Mouse (Mus musculus): ENCODE results near the gene Mad2l1bp. TPM values are rescaled to one million over a fixed set of nuclear protein-coding genes. Genes with fewer than 3 reads are reported as not detected.

Mad2l1bp gene
- 10 to 100 TPM; 10.7 to 11.1 TPM for total RNA-seq (2021)
- long read RNA-seq, transcript Mad2l1bp-201 (3 exons, 1,272 nt), result major isoform, 13 of 15 reads
- long read RNA-seq, partial matches to known transcripts, result 1 of 15 reads
- long read RNA-seq, other reads (novel, unspliced or antisense), result 1 of 15 reads

DNA sequence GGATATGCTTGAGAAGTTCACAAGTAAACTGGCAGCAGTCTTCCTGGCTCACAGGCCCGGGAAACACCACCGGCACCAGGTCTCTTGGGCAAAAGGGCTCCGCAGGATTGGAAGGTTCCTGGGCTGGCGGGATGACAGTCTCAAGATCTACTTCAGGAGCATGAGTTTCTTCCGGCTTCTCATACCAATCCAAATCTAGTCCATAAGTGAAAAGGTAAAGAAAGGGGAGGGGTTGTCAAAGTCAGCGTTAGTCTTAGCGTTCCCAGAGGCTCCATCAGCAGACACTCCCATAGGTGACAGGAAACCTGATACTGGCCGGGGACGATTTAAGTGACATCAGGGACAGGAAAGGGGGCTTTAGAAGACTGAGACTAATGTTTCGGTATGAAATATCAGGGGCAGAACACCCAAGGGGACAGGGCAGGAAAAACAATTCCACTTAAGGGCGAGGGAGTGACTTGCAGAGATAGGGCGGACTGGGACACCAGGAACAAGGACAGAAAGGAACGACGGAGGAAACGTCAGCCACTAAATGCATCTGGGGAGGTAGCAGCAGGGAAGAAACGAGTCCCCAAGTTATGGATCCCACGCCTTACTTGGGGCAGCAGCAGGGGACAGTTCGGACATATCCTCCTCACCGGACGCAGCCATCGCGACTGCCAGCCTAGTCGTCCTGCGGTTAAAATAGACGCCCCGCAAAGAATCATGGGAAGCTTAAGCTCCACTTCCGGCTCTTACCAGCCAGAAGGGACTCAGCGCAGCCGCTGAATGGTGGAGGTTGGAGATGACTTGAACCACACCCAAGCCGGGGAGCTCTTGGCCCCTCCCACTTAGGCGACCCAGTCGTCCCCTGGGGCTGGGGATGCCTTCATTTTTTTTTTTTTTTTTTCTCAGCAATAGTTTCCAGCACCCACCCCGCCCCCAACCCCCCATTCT is at the start of gene Mad2l1bp:
TSS of gene Mad2l1bp (minus strand) at position 707 of the 936 bp plus-strand sequence.
- peak; percentile 74 to 81 for DNase-seq (ENCODE audit: low spot score in 2 of 2)

GRCm38 (mm10) chr17:46203078-46203477 is 49.7 kb upstream of the Mad2l1bp start:
- no peak for DNase-seq (ENCODE audit: low spot score in 2 of 2)

DNA sequence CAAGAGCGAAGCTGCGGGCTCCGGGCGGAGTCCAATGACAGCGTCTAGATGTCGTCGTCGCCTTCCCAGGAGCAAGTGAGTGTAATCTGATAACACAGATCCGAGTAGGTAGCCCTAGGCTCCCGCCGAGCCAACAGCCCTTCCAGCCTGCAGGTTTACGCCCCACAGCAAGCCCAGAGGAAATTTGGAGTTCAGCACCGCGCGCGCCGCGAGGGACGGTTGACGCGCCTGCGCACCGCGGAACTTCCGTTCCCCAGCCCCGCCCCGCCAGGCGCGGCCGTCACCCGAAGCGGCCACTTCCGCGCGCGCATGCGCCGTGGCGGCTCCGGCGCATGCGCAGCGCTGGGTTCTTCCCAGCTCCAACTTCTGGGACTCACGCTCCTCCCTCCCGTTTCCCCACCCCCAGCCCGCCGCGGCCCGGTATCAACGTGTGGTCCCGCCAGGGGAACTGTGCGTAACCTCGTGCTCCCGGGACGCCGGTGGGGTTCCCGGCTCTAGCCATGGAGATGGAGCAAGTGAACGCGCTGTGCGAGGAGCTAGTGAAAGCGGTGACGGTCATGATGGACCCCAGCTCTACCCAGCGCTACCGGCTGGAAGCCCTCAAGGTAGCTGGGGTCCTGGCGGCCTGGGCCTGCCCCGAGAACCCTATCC is 49.2 kb upstream of the Mad2l1bp start, which contains the start of the genes Polh and Xpo5:
TSS of gene Polh (minus strand) at position 225 of the 651 bp plus-strand sequence.
TSS of gene Xpo5 (plus strand) at position 362 of the 651 bp plus-strand sequence.
- peak; percentile 88 to 93 for DNase-seq (ENCODE audit: low spot score in 2 of 2)

- DNase-seq (ENCODE audit: low spot score in 2 of 2), result no peak
These were observed 47.8 kb upstream of the Mad2l1bp start for GRCm38 (mm10) chr17:46201151-46201550.

DNA sequence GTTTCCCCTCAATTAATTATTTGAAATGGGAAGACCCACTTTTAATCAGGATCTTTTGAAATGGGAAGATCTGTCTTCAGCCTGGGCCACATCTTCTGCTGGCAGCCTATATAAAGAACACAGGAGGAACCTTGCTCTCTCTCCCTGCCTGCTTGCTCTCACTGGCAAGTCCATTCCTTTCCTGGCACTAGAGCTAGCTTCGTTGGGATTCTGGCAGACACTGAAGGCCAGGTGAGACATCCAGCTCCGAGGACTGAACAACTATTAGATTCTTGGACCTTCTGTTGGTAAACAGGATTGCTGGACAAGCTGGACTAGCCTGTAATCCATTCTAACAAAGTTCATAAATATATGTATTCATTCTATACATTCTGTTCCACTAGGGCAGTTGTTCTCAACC is 35.5 kb upstream of the Mad2l1bp start:
- DNase-seq (ENCODE audit: low spot score in 2 of 2), result no peak

DNA sequence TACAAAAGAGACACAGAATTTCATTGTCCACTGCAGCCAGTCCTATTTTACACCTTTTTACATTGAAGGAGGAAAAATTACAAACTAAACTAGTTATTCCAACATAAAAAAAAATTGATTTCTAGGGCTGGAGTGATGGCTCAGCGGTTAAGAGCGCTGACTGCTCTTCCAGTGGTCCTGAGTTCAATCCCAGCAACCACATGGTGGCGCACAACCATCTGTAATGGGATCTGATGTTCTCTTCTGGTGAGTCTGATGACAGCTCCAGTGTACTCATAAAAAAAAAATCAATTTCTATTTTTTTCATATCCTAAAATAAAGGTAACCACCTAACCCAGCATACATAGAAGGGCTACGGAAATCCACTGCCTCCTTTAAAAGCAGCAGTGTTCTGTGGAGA is 28.9 kb upstream of the Mad2l1bp start:
- DNase-seq (ENCODE audit: low spot score in 2 of 2), result peak in 1 of 2 experiments; percentile 35

GRCm38 (mm10) chr17:46170538-46170937 is 17.2 kb upstream of the Mad2l1bp start:
- no peak for DNase-seq (ENCODE audit: low spot score in 2 of 2)

GRCm38 (mm10) chr17:46168768-46169167 is 15.4 kb upstream of the Mad2l1bp start:
- DNase-seq (ENCODE audit: low spot score in 2 of 2), result no peak

DNA sequence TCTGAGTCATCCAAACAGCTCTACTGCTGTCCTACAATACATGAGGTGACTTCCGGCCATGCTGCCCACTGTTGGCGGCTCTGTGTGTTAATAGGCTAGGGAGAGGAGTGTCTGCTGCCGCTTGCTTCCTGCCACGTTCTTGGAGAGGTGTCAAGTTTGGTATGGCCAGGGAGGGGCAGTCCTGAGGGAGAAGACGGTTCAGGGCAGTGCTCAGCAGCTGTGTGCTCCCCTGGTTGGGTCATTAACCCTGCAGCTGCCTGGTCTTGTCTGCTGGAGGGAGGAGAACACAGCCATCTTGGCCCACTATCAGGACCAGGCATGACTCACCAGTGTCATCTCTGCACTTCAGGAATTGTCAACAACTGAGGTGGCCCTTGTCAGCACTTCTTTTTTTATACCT is 15.0 kb upstream of the Mad2l1bp start:
- no peak for DNase-seq (ENCODE audit: low spot score in 2 of 2)

- peak in 1 of 2 experiments; percentile 52 for DNase-seq (ENCODE audit: low spot score in 2 of 2)
These were observed 13.7 kb upstream of the Mad2l1bp start for GRCm38 (mm10) chr17:46167014-46167413.

- DNase-seq (ENCODE audit: low spot score in 2 of 2), result no peak
These were observed 12.9 kb upstream of the Mad2l1bp start for GRCm38 (mm10) chr17:46166270-46166669.

DNA sequence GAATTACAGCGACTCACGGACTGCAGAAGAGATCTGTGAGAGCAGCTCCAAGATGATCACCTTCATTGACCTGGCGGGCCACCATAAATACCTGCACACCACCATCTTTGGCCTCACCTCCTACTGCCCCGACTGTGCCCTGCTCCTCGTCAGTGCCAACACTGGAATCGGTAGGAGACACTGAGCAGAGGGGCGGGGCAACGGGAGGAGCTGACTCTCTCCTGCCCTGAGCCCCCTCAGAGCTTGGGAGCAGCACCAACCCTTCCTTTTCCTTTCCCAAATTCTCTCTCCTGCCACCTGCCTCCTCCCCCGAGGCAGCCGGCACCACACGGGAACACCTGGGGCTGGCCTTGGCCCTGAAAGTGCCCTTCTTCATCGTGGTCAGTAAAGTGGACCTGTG is 12.1 kb upstream of the Mad2l1bp start:
- DNase-seq (ENCODE audit: low spot score in 2 of 2), result no peak

DNA sequence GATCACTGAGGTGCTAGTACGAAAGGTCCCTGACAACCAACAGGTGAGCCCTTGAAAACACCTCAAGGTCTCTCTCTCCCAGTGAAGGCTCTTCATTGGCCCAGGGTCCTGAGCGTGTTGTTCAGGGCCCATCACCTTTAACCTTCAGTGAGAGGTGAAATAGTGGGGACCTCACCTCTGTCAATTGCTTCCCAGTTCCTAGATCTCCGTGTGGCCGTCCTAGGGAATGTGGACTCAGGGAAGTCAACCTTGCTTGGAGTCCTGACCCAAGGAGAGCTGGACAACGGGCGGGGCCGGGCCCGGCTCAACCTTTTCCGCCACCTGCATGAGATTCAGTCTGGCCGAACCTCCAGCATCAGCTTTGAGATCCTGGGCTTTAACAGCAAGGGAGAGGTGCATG is 11.4 kb upstream of the Mad2l1bp start:
- no peak for DNase-seq (ENCODE audit: low spot score in 2 of 2)

GRCm38 (mm10) chr17:46164301-46164700 is 10.9 kb upstream of the Mad2l1bp start:
- no peak for DNase-seq (ENCODE audit: low spot score in 2 of 2)

GRCm38 (mm10) chr17:46162951-46163421 is 9.6 kb upstream of the Mad2l1bp start:
- no peak for DNase-seq (ENCODE audit: low spot score in 2 of 2)

DNA sequence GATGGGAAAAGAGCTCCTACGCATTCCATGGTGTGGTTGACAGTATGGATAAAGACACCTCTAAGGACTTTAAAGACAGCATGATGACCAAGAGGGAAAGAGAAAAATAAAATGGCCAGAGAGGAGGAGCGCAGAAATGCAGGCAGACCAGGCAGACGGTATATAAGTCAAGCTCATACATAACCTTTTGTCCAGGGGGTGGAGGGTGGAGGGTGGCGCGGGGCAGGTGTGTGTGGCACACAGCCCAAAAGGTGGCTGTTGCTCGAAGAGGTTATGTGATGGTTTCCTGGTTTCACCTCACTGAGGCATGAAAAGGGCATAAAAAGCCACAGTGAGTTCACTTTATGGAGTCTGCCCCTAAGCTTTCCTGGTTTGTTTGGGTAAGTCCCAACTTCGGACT is 9.2 kb upstream of the Mad2l1bp start:
- no peak for DNase-seq (ENCODE audit: low spot score in 2 of 2)

- no peak for DNase-seq (ENCODE audit: low spot score in 2 of 2)
These were observed 8.4 kb upstream of the Mad2l1bp start for GRCm38 (mm10) chr17:46161710-46162109.

GRCm38 (mm10) chr17:46161179-46161578 is 7.8 kb upstream of the Mad2l1bp start:
- no peak for DNase-seq (ENCODE audit: low spot score in 2 of 2)

DNA sequence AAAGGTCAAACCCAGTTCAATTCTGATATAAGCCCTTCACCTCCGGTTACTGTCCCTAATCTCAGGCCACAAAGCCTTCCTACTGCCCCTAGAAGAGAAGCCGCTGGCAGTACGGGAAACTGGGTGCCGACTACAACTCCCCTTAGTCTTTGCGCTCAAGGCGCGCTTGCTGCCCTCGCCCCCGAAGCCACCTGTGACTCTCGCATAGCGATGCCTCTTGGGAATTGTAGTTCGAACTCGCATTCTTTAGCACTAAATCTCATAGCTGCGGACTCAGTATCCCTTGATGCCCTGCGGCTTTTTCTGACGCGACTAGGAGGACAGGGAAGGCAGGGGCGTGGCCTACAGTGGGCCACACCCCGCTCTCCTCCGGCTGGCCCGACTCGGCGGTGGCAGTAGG is 7.3 kb upstream of the Mad2l1bp start, which contains the start of gene Gtpbp2:
TSS of gene Gtpbp2 (plus strand) at position 347 of the 400 bp plus-strand sequence.
- peak; percentile 92 for DNase-seq (ENCODE audit: low spot score in 2 of 2)

- DNase-seq (ENCODE audit: low spot score in 2 of 2), result peak; percentile 81 to 86
These were observed 6.8 kb upstream of the Mad2l1bp start for GRCm38 (mm10) chr17:46160090-46160662.

DNA sequence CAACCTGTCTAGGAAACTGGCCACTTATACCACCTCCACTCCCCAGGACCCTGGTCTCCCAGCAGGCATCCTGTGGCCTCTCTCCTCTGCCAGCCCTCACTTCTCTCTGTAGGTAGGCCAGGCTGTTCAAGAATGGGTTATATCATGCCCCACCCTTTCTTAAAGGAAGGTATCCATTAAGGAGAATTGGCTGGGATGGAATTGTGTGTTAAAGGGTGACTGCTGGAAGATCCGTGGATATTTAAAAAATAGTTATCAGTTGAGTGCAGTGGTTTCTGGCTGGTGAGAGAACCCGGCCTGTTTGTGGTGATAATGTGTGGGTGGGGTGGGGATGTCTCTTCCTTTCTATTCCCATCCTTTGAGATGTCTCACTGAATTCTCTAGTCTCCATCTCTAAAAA is 5.9 kb upstream of the Mad2l1bp start:
- DNase-seq (ENCODE audit: low spot score in 2 of 2), result no peak
